Mouse (Mus musculus): ENCODE data around the gene BC005537. TPM values are rescaled to one million over a fixed set of nuclear protein-coding genes. Genes with fewer than 3 reads are reported as not detected.

The BC005537 gene
- total RNA-seq, 1 experiment, result 37.9 TPM

DNA sequence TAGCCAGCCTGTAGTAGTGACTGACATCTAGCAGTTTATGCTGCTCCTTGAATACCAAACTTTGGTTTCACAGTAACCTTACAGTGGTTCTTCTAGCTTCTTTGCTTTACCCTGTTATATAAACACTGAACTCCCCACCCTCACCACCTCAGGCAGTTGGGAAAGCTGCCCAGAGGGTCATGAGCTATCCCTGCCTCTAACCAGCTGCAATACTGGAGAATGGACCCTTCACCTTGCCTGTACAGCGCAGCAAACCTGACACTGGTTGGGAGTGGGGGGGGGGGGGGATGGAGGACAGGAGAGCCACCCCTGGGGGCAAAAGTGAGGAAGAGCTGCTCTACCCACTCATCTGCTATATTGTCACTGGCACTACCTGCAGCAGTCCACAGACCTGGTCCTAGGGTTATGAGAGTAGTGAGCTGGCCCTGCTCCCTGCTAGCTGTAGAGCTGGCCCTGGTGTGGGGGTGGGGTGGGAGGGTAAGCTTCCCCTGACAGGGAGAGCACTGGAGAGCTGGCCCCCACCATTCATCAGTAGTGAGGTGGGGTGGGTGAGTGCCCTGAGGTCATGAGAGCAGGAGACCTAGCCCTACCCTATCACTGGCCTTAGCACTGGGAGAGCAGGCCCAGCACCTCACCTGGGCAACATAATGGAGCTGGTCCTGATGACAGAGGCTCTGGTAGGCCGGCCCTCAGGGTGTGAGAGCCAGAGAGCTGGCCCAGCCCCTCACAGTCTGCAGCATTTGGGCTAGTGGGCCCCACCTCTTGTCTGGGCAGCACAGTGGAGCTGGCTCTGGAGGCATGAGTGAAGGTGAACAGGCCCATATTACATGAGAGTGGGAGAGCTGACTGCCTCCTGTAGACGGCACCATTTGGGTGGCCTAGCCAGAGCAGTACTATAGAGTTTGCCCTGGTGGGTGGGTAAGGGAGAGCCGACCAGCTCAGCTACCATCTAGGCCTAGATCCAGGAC, 15.0 kb downstream of the BC005537 start:
- TF ChIP-seq CHD2 (IDR thresholded peaks at IDR 0.05; ENCODE audit: low read depth, low read length), result 0 out of 2 replicates have a peak, but pooled peaks have one; percentile 12
- no peak for TF ChIP-seq ZNF384 (IDR thresholded peaks at IDR 0.05; ENCODE audit: low read depth, low read length)
- Histone ChIP-seq H3K9ac (ENCODE audit: insufficient read depth, low read depth, low read length, poor library complexity, severe bottlenecking) (no peak overlapping the region), H3K36me3 (ENCODE audit: control insufficient read depth, insufficient read depth, low read length, poor library complexity, severe bottlenecking) (peaks cover 6% of the 10 kb centered on the region), H3K4me3 (ENCODE audit: insufficient read depth in 1 of 2, low read depth in 1 of 2, low read length in 2 of 2, poor library complexity in 1 of 2, severe bottlenecking in 1 of 2) (no peak overlapping the region), H3K27ac (ENCODE audit: insufficient read depth, low read depth, low read length, poor library complexity, severe bottlenecking) (no peak overlapping the region), H3K9me3 (ENCODE audit: control insufficient read depth, insufficient read depth, low read depth, low read length) (no peaks in the 10 kb centered on the region), H3K4me1 (ENCODE audit: control insufficient read depth in 2 of 2, insufficient read depth in 2 of 2, low read length in 2 of 2, poor library complexity in 1 of 2) (peaks cover 0 to 2% of the 10 kb centered on the region in 2 experiments; a peak in 2 of 4 replicates)
- in situ Hi-C loops (cut with MboI; ENCODE audit: low sequenced_read_pairs in 2 of 2, unreplicated experiment in 2 of 2), result no loop called here
- no peak for DNase-seq (ENCODE audit: low read depth, low spot score)

DNA sequence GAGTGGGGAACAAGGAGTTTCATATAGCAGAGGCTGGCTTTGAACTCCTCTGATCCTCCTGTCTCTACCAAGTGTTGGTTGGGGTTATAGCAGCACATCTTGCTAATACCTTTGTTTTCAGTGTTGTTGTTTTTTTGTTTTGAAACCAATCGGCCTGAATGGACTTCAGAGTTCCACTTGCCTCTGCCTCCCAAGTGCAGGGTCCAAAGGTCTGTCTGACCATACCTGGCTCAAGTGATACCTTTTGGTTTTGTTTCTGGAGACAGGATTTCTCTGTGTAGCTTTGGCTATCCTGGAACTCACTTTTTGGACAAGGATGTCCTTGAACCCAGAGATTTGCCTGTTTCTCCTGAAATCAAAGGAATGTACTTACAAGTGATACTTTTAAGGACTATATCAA, 18.5 kb downstream of the BC005537 start:
- H3K36me3 ChIP-seq (ENCODE audit: control insufficient read depth, insufficient read depth, low read length, poor library complexity, severe bottlenecking), result no peaks in the 10 kb centered on the region; the same call in 1 of the 2 replicates
- TF ChIP-seq HCFC1 (IDR thresholded peaks at IDR 0.05; ENCODE audit: borderline replicate concordance, insufficient read depth, low read length) (no peak), ZNF384 (IDR thresholded peaks at IDR 0.05; ENCODE audit: low read depth, low read length) (no peak), MAFK (IDR thresholded peaks at IDR 0.05; ENCODE audit: insufficient read depth, low read depth, low read length) (no peak), CHD2 (IDR thresholded peaks at IDR 0.05; ENCODE audit: low read depth, low read length) (no peak), ZC3H11A (IDR thresholded peaks at IDR 0.05; ENCODE audit: borderline replicate concordance, low read depth, low read length) (no peak)
- H3K9me3 ChIP-seq (ENCODE audit: control insufficient read depth, insufficient read depth, low read depth, low read length), result no peaks in the 10 kb centered on the region
- H3K9ac ChIP-seq (ENCODE audit: insufficient read depth, low read depth, low read length, poor library complexity, severe bottlenecking), result no peak overlapping the region
- H3K4me1 ChIP-seq (ENCODE audit: control insufficient read depth in 2 of 2, insufficient read depth in 2 of 2, low read length in 2 of 2, poor library complexity in 1 of 2), result peaks cover 0 to 2% of the 10 kb centered on the region in 2 experiments; a peak in 2 of 4 replicates
- H3K27ac ChIP-seq (ENCODE audit: insufficient read depth, low read depth, low read length, poor library complexity, severe bottlenecking), result no peak overlapping the region
- in situ Hi-C loops (cut with MboI; ENCODE audit: low sequenced_read_pairs in 2 of 2, unreplicated experiment in 2 of 2), result no loop called here
- no peak for DNase-seq (ENCODE audit: low read depth, low spot score)
- no peak overlapping the region for H3K4me3 ChIP-seq (ENCODE audit: insufficient read depth in 1 of 2, low read depth in 1 of 2, low read length in 2 of 2, poor library complexity in 1 of 2, severe bottlenecking in 1 of 2)

DNA sequence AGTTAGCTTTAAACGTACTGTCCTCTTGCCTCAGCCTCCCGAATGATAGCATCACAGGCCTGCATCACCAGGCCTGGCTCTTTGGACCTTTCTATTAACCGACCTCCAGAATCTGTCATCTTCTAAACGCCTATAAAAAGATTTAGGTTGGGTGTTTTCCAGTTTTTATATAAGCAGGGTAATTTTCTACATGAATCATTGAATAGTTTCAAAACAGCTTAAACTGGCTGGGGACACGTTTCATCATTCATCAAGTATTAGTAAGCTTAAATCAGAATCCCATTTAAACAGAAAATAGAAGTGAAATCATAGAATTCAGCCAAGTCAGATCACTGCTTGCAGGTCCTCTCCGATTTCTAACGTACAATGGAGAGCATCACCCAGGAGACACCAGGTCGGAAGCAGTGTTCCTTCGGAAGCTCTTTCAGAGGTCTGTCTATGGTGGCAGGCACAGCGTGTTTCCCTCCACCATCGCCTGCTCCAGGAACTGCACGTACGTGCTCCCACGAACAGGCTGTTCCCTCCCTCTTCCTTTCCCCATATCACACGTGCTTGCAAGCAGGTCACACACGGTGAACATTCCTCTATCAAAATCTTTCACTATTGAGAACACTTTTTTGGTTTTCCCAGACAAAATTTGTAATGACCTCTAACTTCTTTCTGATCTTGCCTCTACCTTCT, 21.3 kb downstream of the BC005537 start:
- no peaks in the 10 kb centered on the region for H3K9me3 ChIP-seq (ENCODE audit: control insufficient read depth, insufficient read depth, low read depth, low read length)
- H3K4me3 ChIP-seq (ENCODE audit: insufficient read depth in 1 of 2, low read depth in 1 of 2, low read length in 2 of 2, poor library complexity in 1 of 2, severe bottlenecking in 1 of 2), result no peak overlapping the region
- DNase-seq (ENCODE audit: low read depth, low spot score), result no peak
- in situ Hi-C loops (cut with MboI; ENCODE audit: low sequenced_read_pairs in 2 of 2, unreplicated experiment in 2 of 2), result no loop called here
- H3K9ac ChIP-seq (ENCODE audit: insufficient read depth, low read depth, low read length, poor library complexity, severe bottlenecking), result no peak overlapping the region
- TF ChIP-seq CHD2 (IDR thresholded peaks at IDR 0.05; ENCODE audit: low read depth, low read length), result no peak
- TF ChIP-seq ZC3H11A (IDR thresholded peaks at IDR 0.05; ENCODE audit: borderline replicate concordance, low read depth, low read length), result no peak
- TF ChIP-seq HCFC1 (IDR thresholded peaks at IDR 0.05; ENCODE audit: borderline replicate concordance, insufficient read depth, low read length), result no peak
- no peak for TF ChIP-seq ZNF384 (IDR thresholded peaks at IDR 0.05; ENCODE audit: low read depth, low read length)
- TF ChIP-seq MAFK (IDR thresholded peaks at IDR 0.05; ENCODE audit: insufficient read depth, low read depth, low read length), result no peak
- H3K36me3 ChIP-seq (ENCODE audit: control insufficient read depth, insufficient read depth, low read length, poor library complexity, severe bottlenecking), result no peaks in the 10 kb centered on the region
- no peak overlapping the region for H3K27ac ChIP-seq (ENCODE audit: insufficient read depth, low read depth, low read length, poor library complexity, severe bottlenecking)
- no peaks in the 10 kb centered on the region for H3K4me1 ChIP-seq (ENCODE audit: control insufficient read depth in 2 of 2, insufficient read depth in 2 of 2, low read length in 2 of 2, poor library complexity in 1 of 2)

DNA sequence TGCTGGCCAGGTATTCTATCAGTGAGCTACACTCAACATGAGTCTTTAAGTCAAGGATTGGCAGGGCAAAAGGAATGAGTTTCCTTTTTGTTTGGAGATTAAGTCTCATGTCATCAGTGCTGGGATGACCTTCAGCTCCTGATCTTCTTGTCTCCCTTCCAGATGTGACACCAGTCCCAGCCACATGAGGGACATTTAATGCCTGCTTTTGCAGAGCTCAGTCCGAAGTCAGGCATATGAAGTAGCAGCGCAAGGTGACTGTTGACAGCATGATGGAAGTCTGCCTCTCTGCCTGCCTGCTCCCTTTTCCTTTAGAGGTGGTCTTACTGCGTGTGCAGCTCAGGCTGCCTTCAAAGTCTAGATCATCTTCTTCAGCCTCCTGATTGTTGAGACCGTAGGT, 23.2 kb downstream of the BC005537 start:
- H3K4me1 ChIP-seq (ENCODE audit: control insufficient read depth in 2 of 2, insufficient read depth in 2 of 2, low read length in 2 of 2, poor library complexity in 1 of 2), result no peaks in the 10 kb centered on the region
- no peaks in the 10 kb centered on the region for H3K9me3 ChIP-seq (ENCODE audit: control insufficient read depth, insufficient read depth, low read depth, low read length)
- no peak overlapping the region for H3K4me3 ChIP-seq (ENCODE audit: insufficient read depth in 1 of 2, low read depth in 1 of 2, low read length in 2 of 2, poor library complexity in 1 of 2, severe bottlenecking in 1 of 2)
- H3K9ac ChIP-seq (ENCODE audit: insufficient read depth, low read depth, low read length, poor library complexity, severe bottlenecking), result no peak overlapping the region
- TF ChIP-seq MAFK (IDR thresholded peaks at IDR 0.05; ENCODE audit: insufficient read depth, low read depth, low read length), result no peak
- TF ChIP-seq HCFC1 (IDR thresholded peaks at IDR 0.05; ENCODE audit: borderline replicate concordance, insufficient read depth, low read length), result no peak
- no peak for TF ChIP-seq ZNF384 (IDR thresholded peaks at IDR 0.05; ENCODE audit: low read depth, low read length)
- TF ChIP-seq ZC3H11A (IDR thresholded peaks at IDR 0.05; ENCODE audit: borderline replicate concordance, low read depth, low read length), result no peak
- no peak for TF ChIP-seq CHD2 (IDR thresholded peaks at IDR 0.05; ENCODE audit: low read depth, low read length)
- no peak for DNase-seq (ENCODE audit: low read depth, low spot score)
- no peaks in the 10 kb centered on the region for H3K36me3 ChIP-seq (ENCODE audit: control insufficient read depth, insufficient read depth, low read length, poor library complexity, severe bottlenecking)
- in situ Hi-C loops (cut with MboI; ENCODE audit: low sequenced_read_pairs in 2 of 2, unreplicated experiment in 2 of 2), result no loop called here
- no peak overlapping the region for H3K27ac ChIP-seq (ENCODE audit: insufficient read depth, low read depth, low read length, poor library complexity, severe bottlenecking)

Measured in ES-E14 (cell line).